Mouse (Mus musculus) forebrain, embryonic 11.5 days (tissue): Measurements from ENCODE around the gene Got1. TPM values are rescaled to one million over a fixed set of nuclear protein-coding genes. Genes with fewer than 3 reads are reported as not detected.

Experiments used
- ATAC-seq: fragments of 200-750 bp; cut with Nextera tagmentation; replicated peaks from 2 replicates; pipeline ENCODE4 v1.8.0; 2017; ENCODE audit warnings: moderate TSS enrichment; ENCODE audit not compliant: low FRiP score
- DNase-seq: peaks from one replicate; pipeline ENCODE4 v3.0.0-alpha.2; 2017; ENCODE audit warnings: low spot score
- H3K27ac ChIP-seq: fragments of 300-500 bp; sonication (generic); 2 replicates; pipeline ENCODE4 v1.5.1; 2014; ENCODE audit warnings: low read depth, low read length
- H3K27me3 ChIP-seq: fragments of 300-500 bp; sonication (generic); 2 replicates; pipeline ENCODE4 v1.6.1; 2014; ENCODE audit warnings: mild to moderate bottlenecking, low read length, mixed read lengths; ENCODE audit not compliant: control insufficient read depth, insufficient read depth
- H3K36me3 ChIP-seq: fragments of 300-500 bp; sonication (generic); 2 replicates; pipeline ENCODE4 v1.6.1; 2014; ENCODE audit warnings: mild to moderate bottlenecking, low read length, moderate library complexity, mixed read lengths; ENCODE audit not compliant: control insufficient read depth, insufficient read depth
- H3K4me1 ChIP-seq: fragments of 300-500 bp; sonication (generic); replicated peaks from 2 replicates; pipeline ENCODE4 v1.6.1; 2014; ENCODE audit warnings: low read length, mixed read lengths; ENCODE audit not compliant: control insufficient read depth, insufficient read depth
- H3K4me2 ChIP-seq: fragments of 300-500 bp; sonication (generic); 2 replicates; pipeline ENCODE4 v1.6.1; 2014; ENCODE audit warnings: low read depth, mild to moderate bottlenecking, low read length, moderate library complexity, mixed read lengths; ENCODE audit not compliant: severe bottlenecking
- H3K4me3 ChIP-seq: fragments of 300-500 bp; sonication (generic); 2 replicates; pipeline ENCODE4 v1.5.1; 2014; ENCODE audit warnings: low read depth, low read length
- H3K9ac ChIP-seq: fragments of 300-500 bp; sonication (generic); 2 replicates; pipeline ENCODE4 v1.6.1; 2014; ENCODE audit warnings: low read length
- H3K9me3 ChIP-seq: fragments of 300-500 bp; sonication (generic); 2 replicates; pipeline ENCODE4 v1.6.1; 2016; ENCODE audit warnings: low read length, mixed read lengths; ENCODE audit not compliant: control insufficient read depth
- WGBS: fragments of 180-500 bp; shearing (Covaris S2); extraction: QIAGEN DNeasy Blood & Tissue Kit; methylation state at CpG from one replicate; pipeline ENCODE4 v1.1.7; 2014; 5-methylcytosine and 5-hydroxymethylcytosine counted together
- polyA plus RNA-seq: library from polyadenylated mRNA; unstranded; fragments of >200 nt; fragmentation: Nextera tagmentation; extraction: Ambion mirVana; gene quantifications from 2 replicates; pipeline ENCODE4 v1.2.1, GENCODE M21; 2014

Gene Got1
- polyA plus RNA-seq, 1 experiment from 2014 or later, result 45.5 TPM

DNA sequence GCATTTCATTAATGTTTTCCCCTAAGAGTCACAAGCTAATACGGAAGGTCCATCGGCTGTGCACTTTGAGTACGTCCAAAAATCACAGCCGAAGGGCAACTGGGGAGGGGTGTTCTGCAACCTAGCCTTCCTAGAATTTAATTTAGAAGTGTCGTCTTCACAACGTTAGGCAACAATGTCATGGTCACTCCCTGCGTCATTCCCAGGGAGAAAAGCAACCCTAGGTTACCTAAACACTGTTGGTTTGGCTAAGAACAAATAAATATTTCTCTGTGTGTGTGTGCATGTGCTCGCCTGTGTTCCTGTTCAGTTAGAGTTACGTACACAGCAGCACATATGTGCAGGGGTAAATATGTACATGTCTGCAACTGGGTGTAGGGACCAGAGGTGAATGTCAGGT, 1.6 kb upstream of the Got1 start:
- 94% methylated on average over 9 of the region's 9 CpGs for WGBS
- Histone ChIP-seq H3K4me2 (no peak overlapping the region), H3K4me3 (no peak overlapping the region), H3K36me3 (no peaks in the 10 kb centered on the region), H3K4me1 (peaks cover 22% of the 10 kb centered on the region), H3K27ac (no peak overlapping the region), H3K27me3 (no peaks in the 10 kb centered on the region; the same call in 1 of the 2 replicates), H3K9me3 (no peaks in the 10 kb centered on the region), H3K9ac (no peak overlapping the region)
- ATAC-seq, result no peak
- no peak for DNase-seq

DNA sequence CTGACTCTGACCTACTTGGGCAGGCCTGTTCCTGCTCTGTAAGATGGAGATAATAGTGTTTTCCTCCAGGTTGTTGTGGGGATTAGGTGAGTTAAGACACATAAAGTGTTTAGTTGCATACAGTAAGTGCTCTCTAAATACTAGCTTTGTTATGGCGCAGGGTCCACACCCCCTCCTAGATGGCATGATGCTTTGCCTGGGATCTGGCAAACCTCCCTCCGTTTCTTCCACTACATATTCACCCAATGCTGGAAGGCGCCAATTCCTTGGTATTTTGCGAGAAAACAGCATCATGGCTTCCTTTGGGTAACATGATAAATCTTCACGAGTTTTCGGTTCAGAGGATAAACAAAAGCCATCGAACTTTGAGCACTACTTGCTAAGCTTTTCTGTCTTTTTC, 1.2 kb upstream of the Got1 start:
- no peak overlapping the region for H3K27ac ChIP-seq
- DNase-seq (no peak), ATAC-seq (no peak)
- H3K4me1 ChIP-seq, result peaks cover 27% of the 10 kb centered on the region
- no peaks in the 10 kb centered on the region for H3K9me3 ChIP-seq
- peak overlapping the region; percentile 77 for H3K9ac ChIP-seq
- H3K36me3 ChIP-seq, result no peaks in the 10 kb centered on the region
- no peaks in the 10 kb centered on the region; the same call in 1 of the 2 replicates for H3K27me3 ChIP-seq
- H3K4me3 ChIP-seq, result no peak overlapping the region
- 0 out of 2 replicates have a peak overlapping the region, but pooled peaks have one; percentile 87 for H3K4me2 ChIP-seq
- WGBS, result 87% methylated on average over 7 of the region's 7 CpGs

DNA sequence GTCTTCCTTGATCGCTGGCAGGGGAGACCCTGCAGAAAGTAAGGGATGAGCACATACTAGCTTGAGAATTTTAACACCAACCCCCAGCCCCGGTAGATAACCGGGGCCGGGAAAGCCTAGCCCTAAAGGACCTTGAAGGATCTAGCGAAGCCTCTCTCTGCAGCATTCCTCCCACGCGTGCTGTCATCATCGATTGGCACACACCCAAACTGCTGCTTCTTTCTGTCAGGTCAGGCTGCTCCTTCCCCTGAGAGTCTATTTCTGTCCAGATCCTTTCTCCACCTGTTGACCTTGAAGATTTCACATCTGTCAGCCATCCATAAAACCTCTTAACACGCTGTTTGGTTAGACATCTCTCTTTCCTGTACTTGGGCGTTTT, 688 bp upstream of the Got1 start:
- Histone ChIP-seq H3K9ac (peak overlapping the region; percentile 77), H3K4me1 (peaks cover 29% of the 10 kb centered on the region), H3K27ac (no peak overlapping the region), H3K27me3 (no peaks in the 10 kb centered on the region; the same call in 1 of the 2 replicates), H3K9me3 (no peaks in the 10 kb centered on the region), H3K4me3 (peak overlapping the region; percentile 70), H3K4me2 (peak overlapping the region; percentile 87), H3K36me3 (no peaks in the 10 kb centered on the region)
- WGBS, result 31% methylated on average over 10 of the region's 10 CpGs
- DNase-seq (peak; percentile 60), ATAC-seq (no peak; the same call in 1 of the 2 replicates)

DNA sequence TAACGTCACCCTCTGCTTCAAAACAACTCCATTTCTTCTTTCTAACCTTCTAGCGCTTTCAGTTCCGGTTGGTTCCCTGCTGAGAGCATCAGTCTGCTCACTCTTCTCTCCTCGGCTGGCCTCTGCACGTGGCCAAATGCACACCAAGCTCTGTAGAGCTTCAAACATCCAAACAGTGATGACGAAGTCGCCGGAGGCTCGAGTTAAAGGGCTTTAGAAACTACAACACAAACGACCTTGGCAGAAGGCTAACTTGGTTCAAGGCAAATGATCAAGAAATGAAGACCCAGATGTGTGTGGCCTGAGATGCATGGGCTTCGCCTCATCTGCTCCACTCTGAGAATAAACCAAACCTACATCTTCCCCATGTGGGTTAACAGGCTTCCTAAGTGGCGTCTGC, 854 bp downstream of the Got1 start:
- Histone ChIP-seq H3K27ac (no peak overlapping the region), H3K4me1 (peaks cover 29% of the 10 kb centered on the region), H3K4me2 (peak overlapping the region; percentile 87), H3K4me3 (peak overlapping the region; percentile 70), H3K36me3 (no peaks in the 10 kb centered on the region), H3K9ac (peak overlapping the region; percentile 67), H3K27me3 (no peaks in the 10 kb centered on the region; the same call in 1 of the 2 replicates), H3K9me3 (no peaks in the 10 kb centered on the region)
- WGBS, result 8% methylated on average over 12 of the region's 12 CpGs
- ATAC-seq, result no peak
- no peak for DNase-seq

DNA sequence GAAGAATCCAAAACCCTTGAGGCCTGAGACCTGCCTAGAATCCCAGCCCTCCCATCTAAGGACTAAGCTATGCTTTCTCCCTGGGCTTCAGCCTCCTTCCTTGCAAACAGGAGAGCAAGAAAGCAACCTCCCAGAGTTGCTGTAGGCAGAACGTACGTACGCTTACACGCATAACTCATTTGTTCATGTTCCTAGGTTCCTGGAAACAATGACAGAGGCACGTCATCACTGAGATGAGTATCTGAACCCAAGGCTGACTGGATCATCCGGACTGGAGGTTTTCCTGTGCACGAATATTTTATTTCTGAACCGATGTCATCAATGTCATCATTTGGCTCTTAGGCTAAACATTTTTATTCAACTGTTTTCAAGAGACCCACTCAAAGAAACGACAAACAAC, 2.4 kb downstream of the Got1 start:
- Histone ChIP-seq H3K27ac (no peak overlapping the region), H3K4me3 (no peak overlapping the region), H3K4me2 (no peak overlapping the region), H3K9ac (no peak overlapping the region), H3K9me3 (no peaks in the 10 kb centered on the region), H3K36me3 (no peaks in the 10 kb centered on the region), H3K27me3 (no peaks in the 10 kb centered on the region; the same call in 1 of the 2 replicates), H3K4me1 (peaks cover 29% of the 10 kb centered on the region)
- DNase-seq (no peak), ATAC-seq (no peak)
- 78% methylated on average over 9 of the region's 9 CpGs for whole genome bisulfite sequencing

DNA sequence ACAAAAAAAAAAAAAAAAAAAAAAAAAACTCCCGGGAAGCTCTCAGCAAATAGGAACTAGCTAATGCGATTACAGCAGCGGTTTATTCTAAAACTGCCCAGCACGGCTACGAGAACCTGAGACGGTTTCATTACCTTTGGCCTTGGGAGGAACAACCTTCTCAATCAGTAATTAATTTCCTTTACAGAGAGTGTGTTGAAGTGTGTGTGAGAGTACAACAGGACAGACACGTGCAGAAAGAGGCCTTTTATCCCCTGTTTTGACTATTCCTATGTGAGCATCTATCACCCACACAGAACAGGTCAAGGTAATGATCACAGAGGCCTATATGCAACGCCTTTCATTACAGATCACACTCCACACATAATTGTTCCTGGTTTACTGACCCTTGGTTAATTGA, 3.0 kb downstream of the Got1 start:
- Histone ChIP-seq H3K9me3 (no peaks in the 10 kb centered on the region), H3K27me3 (no peaks in the 10 kb centered on the region; the same call in 1 of the 2 replicates), H3K27ac (no peak overlapping the region), H3K36me3 (no peaks in the 10 kb centered on the region), H3K9ac (no peak overlapping the region), H3K4me1 (peaks cover 29% of the 10 kb centered on the region), H3K4me3 (no peak overlapping the region), H3K4me2 (no peak overlapping the region; the same call in 1 of the 2 replicates)
- no peak for DNase-seq
- no peak for ATAC-seq
- 16% methylated on average over 8 of the region's 8 CpGs for WGBS

DNA sequence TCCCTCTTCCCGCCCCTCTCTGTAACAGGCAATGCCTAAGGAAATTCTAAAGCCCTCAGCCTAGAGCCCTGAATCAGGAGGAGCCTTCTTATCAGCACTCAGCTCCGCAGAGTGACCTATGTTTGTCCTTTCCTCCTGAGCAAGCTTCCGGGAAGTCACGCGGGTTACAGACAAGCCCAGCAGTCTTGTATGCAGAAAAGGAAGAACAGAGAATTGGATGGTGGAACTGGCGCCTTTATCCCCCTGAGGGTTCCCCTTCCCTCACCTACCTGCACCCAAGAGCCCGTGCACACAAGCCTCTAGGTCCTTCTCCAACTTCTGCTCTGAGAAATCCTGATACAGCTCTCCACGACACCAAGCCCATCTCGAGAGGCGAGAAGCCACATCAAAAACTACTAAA, 4.0 kb downstream of the Got1 start:
- peak overlapping the region; percentile 29 for H3K9ac ChIP-seq
- H3K4me1 ChIP-seq, result peaks cover 29% of the 10 kb centered on the region
- no peak overlapping the region for H3K4me3 ChIP-seq
- H3K36me3 ChIP-seq, result no peaks in the 10 kb centered on the region
- no peak overlapping the region for H3K27ac ChIP-seq
- WGBS, result 74% methylated on average over 9 of the region's 10 CpGs
- no peaks in the 10 kb centered on the region; the same call in 1 of the 2 replicates for H3K27me3 ChIP-seq
- ATAC-seq, result no peak
- H3K4me2 ChIP-seq, result no peak overlapping the region
- no peaks in the 10 kb centered on the region for H3K9me3 ChIP-seq
- DNase-seq, result no peak

DNA sequence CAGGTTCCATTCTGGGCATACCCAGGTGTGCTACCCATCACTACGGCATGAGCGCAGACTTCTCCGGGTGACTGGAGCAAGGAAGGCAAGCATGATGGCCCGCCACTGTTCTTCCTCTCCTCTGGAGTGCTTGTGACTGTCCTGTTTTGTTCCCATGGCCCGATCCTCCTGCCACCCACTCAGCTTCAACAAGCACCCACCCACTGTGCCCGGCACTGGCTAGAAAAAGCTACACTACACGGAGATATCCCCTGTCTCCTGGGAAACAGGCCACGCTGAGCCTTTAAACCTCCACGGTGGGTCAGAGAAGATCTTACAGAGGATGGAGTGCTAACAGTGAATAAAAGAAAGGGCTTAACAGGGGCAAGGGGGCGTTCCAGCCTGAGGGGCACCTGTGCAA, 5.2 kb downstream of the Got1 start:
- no peaks in the 10 kb centered on the region; the same call in 1 of the 2 replicates for H3K27me3 ChIP-seq
- WGBS, result 87% methylated on average over 10 of the region's 10 CpGs
- no peak overlapping the region for H3K9ac ChIP-seq
- no peak for ATAC-seq
- H3K9me3 ChIP-seq, result no peaks in the 10 kb centered on the region
- peaks cover 25% of the 10 kb centered on the region for H3K4me1 ChIP-seq
- DNase-seq, result no peak
- no peak overlapping the region for H3K4me3 ChIP-seq
- H3K4me2 ChIP-seq, result no peak overlapping the region
- no peak overlapping the region for H3K27ac ChIP-seq
- H3K36me3 ChIP-seq, result no peaks in the 10 kb centered on the region

DNA sequence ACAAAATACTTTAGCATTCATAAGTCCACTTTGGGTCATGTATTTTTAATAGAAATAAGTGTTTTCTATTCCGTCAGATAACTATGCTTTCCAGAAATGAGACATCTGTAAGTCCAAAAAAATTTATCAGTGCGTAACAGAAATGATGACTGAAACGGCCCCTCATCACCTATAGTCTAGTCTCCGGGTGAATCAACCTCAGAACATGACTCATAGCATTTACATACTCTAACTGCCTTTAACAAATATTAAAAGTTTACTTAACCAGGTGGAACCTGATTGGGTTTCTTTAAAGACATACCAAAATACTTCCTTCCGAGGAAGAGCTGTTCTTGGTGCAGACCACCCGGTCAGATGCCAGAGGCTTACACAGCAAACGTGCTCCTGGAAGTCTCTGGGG, 6.1 kb downstream of the Got1 start:
- no peaks in the 10 kb centered on the region for H3K9me3 ChIP-seq
- 89% methylated on average over 7 of the region's 7 CpGs for WGBS
- no peaks in the 10 kb centered on the region; the same call in 1 of the 2 replicates for H3K36me3 ChIP-seq
- no peaks in the 10 kb centered on the region for H3K27me3 ChIP-seq
- H3K9ac ChIP-seq, result no peak overlapping the region
- no peak overlapping the region for H3K27ac ChIP-seq
- ATAC-seq (no peak), DNase-seq (no peak)
- H3K4me2 ChIP-seq, result no peak overlapping the region
- no peak overlapping the region for H3K4me3 ChIP-seq
- H3K4me1 ChIP-seq, result peaks cover 16% of the 10 kb centered on the region; the same call in 1 of the 2 replicates
